Mouse (Mus musculus): ENCODE data around the gene Aldh1b1. TPM values are rescaled to one million over a fixed set of nuclear protein-coding genes. Genes with fewer than 3 reads are reported as not detected.

The Aldh1b1 gene
- total RNA-seq, 2 experiments from 2014 or later = 1.6 to 2.4 TPM

DNA sequence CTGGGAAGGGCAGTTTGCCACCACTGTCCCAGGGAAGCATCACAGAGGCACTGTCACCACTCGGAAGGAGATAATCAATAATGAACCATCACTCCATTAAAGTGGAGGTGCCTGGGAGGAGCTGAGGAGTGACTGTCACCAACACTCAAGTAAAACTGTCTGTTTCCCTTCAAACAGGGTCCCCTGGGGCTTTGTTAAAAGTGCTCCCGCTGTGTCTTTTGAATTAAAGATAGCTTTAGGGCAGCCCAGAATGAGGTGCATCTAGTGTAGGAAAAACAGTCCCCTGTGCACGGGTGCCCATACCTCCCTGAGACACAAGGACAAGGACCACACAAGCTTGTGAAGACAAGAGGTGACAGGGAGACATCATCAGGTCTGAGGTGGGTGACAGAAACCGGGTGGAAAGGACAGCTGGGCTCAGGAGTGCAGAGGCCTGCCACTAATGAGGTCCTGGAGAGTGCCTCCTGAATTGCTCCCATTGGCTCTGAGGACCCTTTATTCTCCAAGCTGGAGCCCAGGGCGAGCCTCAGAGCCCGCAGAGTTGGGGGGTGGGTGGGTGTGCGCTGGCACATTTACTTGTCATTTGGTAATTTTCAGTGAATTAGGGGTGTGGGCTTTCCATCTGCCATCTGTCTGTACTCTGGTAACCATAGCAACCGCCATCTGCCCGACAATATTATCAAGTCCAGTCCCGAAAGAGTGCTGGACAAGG lies 25.4 kb downstream of the Aldh1b1 start:
- no peak for DNase-seq (ENCODE audit: low spot score in 2 of 2)

DNA sequence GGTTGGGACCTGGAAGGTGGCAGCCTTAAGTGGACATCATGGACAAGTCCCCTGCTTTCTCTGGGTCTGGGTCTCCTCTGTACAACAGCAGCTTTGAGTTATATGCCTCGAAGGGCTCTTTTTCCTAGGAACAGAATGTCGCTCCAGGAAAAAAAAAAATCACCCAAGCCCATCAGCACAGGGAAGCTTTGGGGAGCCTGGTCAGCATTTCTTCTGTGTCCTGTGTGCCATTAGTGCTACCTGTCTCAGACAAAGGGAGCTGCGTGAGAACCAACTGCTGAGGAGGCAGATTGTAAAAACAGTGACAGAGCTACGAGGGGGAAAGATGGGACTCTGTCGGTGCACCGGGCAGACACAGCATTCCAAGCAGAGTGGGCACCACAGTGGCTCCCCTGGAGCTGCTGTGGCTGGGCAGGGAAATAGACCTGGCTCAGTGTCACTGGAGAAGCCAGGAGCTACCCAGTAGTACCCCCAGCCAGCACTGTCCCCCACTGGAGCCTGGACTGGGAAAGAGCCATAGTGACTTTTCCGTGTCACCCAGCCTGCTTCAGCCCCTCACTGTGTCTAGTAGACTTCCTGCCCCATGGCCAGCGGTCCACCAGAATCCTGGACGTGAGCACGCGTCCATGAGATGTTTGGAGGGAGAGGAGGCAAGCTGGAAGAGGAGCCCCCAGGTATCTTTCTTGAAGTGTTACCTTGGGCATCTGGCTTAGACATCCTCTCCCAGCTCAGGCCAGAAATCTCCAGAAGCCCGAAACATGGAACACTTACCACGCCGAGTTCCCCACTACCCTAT lies 26.1 kb downstream of the Aldh1b1 start:
- no peak for DNase-seq (ENCODE audit: low spot score in 2 of 2)

DNA sequence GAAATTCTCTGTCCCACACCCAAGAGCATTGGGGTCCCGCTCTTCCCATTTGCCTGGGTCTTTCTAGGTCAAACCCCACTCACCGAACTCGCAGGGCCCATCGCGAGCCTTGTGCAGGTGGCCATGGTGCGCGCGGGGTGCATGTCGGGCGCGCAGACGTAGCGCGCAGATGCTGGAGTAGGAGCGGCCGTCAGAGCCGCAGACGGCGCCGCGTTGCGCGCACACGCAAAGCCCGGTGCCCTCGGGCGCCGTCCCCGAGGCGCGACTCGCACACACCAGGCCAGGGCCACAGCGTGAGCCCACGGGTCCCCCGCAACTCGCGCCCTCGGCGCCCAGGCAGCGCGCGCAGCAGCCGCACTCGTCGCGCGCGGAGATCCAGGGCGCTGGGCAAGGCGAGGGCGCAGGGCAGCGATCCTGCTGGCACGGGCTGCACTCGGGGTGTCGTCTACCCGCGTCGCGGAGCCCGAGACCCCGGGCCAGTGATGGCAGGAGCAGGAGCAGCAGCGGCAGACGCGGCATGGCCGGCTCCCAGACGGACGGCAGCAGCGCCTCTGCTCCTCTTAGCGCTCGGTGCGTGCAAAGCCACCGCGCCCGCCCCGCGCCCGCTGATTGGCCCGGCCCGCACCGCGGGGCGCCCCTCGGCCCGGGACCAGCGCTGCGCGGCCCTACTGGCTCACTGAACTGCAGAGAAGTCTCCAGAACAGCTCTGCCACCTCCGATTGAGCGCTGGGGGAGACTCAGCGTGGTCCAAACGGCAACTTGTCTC lies 27.6 kb downstream of the Aldh1b1 start, which contains the start of gene Igfbpl1:
Gene Igfbpl1, minus strand, starts transcription at position 649 of the 766 bp plus-strand sequence.
- DNase-seq (ENCODE audit: low spot score in 2 of 2) = no peak

DNA sequence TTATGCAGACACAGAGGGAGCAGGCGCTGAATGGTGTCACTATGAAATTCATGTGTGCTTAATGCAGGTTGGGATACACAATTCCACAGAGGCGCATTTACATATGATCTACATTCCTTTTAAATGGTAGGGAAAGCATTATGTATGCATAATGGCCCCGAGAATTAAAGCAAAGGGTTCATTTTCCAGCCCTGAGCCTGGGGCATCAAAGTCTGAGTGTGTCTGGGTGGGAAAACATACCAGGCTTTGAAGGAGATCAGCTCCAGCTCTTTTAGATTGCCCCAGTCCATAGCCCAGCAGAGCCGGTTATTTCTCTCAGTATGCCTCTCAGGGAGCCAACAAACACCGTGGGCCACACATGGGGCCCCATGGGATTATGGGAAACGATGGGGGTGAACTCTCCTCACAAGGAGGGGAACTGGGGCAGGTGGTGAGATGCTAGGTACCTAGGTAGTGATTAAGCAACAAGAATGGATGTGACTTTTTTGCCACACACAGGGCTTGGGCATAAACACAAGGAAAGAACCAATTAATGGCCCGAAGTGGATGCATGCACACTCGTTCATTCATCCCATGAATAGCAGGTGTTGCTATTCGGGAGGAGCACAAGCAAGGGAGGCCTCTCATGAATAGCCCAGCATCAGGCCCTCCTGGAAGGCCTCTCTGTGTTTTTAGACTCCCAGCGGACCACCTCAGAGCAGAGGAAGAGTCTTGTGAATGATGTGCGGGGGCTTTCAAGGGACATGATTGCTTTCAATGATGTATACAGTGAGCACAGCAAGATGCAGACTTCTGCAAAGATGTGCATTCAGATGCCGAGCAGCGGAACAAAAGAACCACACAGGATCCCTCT lies 31.3 kb downstream of the Aldh1b1 start:
- no peak for DNase-seq (ENCODE audit: low spot score in 2 of 2)

DNA sequence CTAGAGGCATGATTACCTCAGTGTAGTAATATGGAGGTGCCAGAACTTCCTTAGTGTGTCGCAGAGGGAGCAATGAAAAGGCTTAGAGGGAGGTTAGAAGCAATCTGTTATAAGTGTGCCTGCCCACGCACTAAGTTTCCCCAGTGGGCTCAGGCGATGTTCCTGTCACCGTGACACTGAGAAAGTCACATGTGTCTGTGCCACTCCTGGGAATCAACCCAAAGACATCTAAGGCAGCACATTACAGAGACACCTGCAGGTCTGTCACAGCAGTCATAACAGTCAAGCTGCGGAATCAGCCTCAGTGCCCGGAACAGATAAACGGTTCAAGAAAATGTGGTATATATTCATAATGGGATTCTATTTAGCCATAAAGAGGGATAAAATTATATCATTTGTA lies 33.2 kb downstream of the Aldh1b1 start:
- no peak for DNase-seq (ENCODE audit: low spot score in 2 of 2)

DNA sequence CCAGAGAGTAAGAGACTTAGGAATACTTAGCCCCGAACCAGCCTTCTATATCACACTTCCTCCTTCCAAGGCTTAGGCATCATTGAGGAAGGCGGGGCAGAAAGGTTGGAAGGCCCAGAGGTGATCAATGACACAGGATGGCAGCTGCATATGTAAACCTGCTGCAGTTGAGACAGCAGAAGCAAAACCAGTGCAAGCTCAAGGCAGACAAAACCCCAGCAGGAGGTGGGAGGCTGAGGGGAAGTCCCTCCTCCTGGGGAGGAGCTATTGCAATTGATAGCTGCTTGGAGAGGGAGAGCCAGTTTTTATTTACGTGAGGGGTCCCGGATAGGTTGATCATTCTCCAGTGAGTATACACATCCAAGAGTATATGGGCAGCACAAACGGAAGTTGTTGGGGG lies 34.6 kb downstream of the Aldh1b1 start:
- DNase-seq (ENCODE audit: low spot score in 2 of 2) = no peak

DNA sequence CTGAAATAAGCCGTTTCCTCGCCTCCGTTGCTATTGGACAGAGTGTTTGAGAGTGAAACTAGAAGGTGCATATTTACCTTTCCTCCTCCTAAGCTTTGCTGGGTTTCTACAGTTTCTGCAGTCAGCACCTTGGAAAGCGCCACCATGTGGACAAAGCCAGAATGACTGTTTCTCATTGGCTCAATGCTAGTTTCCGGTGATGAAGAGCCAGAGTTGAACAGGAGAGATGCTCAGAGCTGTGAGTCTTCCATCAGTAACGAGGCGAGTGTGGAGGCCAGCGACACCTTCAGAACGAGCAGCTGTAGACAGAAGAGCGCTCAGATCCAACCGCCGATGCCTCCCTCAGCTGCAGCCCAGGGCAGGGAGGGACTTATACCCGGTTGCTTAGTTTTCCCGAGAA lies 45.5 kb downstream of the Aldh1b1 start:
- DNase-seq (ENCODE audit: low spot score in 2 of 2) = no peak

DNA sequence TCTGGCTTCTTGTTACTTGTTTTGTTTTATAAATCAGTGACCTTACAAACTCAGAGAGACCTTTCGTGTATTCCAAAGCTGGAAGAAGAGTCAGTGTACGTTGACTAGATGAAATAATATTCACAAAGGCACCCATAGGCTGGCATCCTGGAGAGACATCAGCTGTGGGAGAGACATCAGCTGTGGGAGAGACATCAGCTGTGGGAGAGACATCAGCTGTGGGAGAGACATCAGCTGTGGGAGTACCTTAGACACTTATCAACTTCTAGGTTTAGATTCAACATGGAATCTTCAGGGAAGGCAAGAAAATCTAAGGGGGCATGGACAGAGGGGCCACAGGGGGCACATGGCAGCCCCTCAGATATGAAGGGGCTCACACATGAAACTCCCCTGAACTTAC lies 47.4 kb downstream of the Aldh1b1 start:
- DNase-seq (ENCODE audit: low spot score in 2 of 2) = no peak

DNA sequence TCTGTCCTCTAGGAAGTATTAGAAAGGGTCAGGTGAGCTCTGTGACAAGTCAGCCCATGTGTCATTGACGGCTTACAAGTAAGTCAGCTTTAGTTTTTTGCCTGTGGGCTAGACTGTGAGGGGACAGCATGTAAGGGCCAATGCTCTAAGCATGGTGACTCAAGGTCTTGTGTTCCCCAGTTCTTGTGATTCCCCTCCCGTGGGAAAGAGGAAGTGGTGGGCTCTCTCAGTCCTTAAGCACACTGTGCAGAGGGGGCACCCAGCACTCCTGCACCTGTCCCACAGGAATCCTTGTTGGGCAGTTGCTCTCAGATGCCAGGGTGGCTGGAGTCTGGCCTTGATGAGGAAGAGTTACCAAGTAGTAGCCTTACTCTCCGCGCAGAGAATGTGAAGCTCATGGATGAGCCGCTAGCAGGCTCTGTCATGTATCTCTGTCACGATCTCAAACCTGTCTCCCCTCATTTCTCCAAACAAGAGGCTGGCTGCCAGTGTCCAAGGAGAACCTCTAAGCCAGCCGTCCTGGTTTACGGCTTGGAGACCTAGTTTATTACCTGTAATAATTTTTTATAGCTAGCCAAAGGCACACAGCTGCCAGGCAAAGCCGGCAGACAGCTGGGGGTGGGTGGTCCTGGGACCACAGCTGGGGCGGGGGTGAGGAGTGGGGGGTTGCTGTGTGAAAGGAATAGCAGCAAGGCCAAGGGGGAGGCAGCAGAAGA lies 49.4 kb downstream of the Aldh1b1 start, which contains the start of gene Stra6l:
Gene Stra6l, plus strand, starts transcription at position 556 of the 716 bp plus-strand sequence.
- no peak for DNase-seq (ENCODE audit: low spot score in 2 of 2)

DNA sequence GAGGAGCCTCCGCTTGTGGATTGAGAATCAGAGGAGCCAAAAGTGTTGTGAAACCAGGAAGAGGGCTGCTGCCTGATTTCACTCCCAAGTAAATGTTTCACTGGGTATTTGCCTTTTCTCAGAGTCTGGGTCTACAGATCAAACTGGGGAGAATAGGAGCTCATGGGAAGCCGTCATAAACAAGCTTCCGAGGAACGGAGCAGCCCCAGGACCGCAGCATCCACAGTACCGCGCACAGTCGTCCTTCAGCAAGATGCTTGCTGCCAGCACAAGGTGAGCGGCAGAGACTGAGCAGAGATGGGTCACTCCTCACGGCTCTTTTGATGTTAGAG lies 50.0 kb downstream of the Aldh1b1 start:
- no peak for DNase-seq (ENCODE audit: low spot score in 2 of 2)

DNA sequence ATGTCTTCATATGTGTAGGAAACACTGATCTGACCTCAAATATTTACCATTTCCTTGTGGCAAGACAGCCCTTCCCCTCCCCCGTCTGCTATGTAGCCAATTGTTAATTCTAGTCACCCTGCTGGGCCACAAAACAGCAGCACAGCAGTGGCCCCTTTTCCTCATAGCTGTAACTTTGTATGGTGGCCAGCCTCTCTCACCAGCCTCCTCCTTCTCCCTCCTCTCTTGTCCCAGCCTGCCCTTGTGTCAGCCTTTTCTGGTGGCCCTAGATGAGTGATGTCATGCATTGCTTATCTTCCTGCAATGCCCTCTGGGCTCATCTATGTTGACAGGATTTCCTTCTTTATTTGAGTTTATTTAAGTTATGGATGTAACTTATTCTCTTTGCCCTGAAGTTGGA lies 50.6 kb downstream of the Aldh1b1 start:
- no peak for DNase-seq (ENCODE audit: low spot score in 2 of 2)

DNA sequence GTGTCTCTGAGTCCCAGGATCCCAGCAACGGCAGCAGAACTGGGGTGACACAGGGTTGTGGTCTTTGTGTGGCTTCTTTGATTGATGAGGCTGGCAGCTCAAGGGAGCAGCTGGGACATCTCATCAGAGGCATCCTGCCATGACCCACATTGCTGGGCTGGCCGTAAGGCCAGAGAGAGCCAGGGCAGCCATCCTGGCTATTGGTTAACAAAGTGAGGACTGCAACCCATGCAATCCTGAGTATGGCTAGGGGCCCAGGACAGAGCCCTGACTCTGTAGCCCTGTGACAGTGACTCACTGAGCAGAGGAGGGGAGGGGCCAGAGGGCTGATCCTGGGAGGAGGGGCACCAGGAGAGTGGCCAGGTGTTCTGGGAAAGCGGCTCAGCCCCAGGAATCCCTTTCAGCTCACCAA lies 52.8 kb downstream of the Aldh1b1 start:
- DNase-seq (ENCODE audit: low spot score in 2 of 2) = no peak

DNA sequence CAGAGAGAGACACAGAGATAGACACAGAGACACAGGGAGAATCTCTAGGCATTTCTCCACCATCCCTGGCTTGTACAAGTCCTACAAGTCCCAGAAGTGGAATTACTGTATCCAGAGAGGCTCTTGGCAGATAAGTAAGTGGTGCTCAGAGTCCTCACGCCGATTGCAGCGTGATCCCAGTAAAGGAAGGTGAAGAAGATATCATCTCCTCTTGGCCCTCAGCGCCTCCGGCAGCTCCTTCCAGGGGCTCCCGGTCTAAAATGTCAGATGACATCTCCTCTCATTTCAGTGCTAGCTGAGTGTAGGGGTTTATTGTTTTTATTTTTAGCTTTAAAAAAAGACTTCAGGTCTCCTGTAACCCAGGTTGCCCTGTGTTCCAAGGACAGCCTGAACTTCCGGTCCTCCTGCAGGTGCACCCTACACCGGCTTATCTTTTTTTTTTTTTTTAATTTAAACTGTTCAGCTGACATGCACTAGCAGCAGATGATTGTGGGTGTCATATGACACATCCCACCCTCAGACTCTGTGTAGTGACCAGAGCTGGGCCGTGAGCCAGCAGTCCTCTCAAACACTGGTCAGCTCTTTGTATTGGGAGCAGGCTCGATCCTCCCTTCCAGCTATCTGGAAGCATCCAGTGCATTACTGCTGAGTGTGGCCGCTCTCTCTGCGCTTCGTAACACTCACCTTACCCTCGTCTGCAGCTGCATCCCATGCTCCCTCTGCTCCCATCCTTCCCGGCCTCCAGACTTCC lies 54.8 kb downstream of the Aldh1b1 start:
- DNase-seq (ENCODE audit: low spot score in 2 of 2) = no peak

Other genes with a start within 250 kb of the Aldh1b1 start
- gene Igfbpl1, start 27.9 kb downstream of the Aldh1b1 start, total RNA-seq (2021) = not detected
- under 1 TPM in 1 of 2 experiments, not detected in 1; 0.10 TPM for gene Stra6l, start 49.6 kb downstream of the Aldh1b1 start, total RNA-seq (2021)
- not detected for gene Ccdc180, start 91.3 kb downstream of the Aldh1b1 start, total RNA-seq (2021)
- 10 to 100 TPM; 18.9 to 19.0 TPM for gene Tdrd7, start 166.3 kb downstream of the Aldh1b1 start, total RNA-seq (2021)
- gene Tmod1, start 239.9 kb downstream of the Aldh1b1 start, total RNA-seq (2021) = 100 to 1,000 TPM; 243 to 252 TPM